Mouse (Mus musculus): ENCODE data around the gene Bag2.

GRCm38 (mm10) chr1:33717636-33718035 is 40.0 kb downstream of the Bag2 start:
- TF ChIP-seq CTCF (conservative IDR thresholded peaks at IDR 0.05; ENCODE audit: insufficient read depth, insufficient read length, low read depth, low read length) (no peak), POLR2A (IDR thresholded peaks at IDR 0.05; ENCODE audit: low read depth, low read length) (no peak)
